Mouse (Mus musculus): ENCODE measurements at regions not wholly inside any gene's neighbourhood (a gene's known extent, or its start where the extent isn't known, plus 50 kb on each side); places are given as distances from the start of the nearest gene placed in this dataset.
A peak's percentile ranks its signal among the peaks of the same experiment; 100 is the strongest.
"Not testable (repeated sequence)": the region's sequence is repeated elsewhere in the genome, so short reads cannot be mapped to it uniquely, and the experiment has no call there.

DNA sequence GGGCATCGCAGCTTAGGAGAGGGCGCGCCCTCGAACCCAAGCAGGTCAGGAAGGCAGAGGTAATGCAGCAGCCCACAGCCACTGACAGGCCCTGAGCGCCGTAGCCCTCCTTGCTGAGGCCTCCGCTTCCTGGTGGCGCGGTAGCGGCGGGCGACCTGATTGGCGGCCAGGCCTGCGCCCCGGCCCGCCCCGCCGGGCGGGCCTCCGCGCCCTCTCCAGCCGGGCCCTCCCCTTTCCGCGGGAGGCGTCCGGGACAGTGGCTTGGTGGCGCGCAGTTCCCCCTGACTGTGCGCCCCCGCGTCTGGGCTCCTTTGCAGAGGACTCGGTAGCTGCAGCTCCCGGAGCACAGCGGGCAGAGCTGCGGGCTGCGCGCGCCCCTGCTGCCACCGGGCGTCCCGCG lies 242.1 kb downstream of the Gm21863 start:
- ATAC-seq (ENCODE audit: low FRiP score); H3K4me1 ChIP-seq (replicated peaks; ENCODE audit: control insufficient read depth, insufficient read depth, low read length); H3K36me3 ChIP-seq (replicated peaks; ENCODE audit: control insufficient read depth, insufficient read depth); H3K27me3 ChIP-seq (ENCODE audit: control insufficient read depth, insufficient read depth, low read length); H3K9me3 ChIP-seq (ENCODE audit: control insufficient read depth, low read length); H3K27ac ChIP-seq: not testable (repeated sequence)
- Histone ChIP-seq H3K9ac (peak overlapping the region; percentile 45), H3K4me2 (replicated peaks) (peak overlapping the region; percentile 40), H3K4me3 (replicated peaks; ENCODE audit: low read length) (peak overlapping the region; percentile 34)
- WGBS, result 2% methylated on average over 16 of the region's 42 CpGs
- DNase-seq (ENCODE audit: low spot score), result peak; percentile 19

DNA sequence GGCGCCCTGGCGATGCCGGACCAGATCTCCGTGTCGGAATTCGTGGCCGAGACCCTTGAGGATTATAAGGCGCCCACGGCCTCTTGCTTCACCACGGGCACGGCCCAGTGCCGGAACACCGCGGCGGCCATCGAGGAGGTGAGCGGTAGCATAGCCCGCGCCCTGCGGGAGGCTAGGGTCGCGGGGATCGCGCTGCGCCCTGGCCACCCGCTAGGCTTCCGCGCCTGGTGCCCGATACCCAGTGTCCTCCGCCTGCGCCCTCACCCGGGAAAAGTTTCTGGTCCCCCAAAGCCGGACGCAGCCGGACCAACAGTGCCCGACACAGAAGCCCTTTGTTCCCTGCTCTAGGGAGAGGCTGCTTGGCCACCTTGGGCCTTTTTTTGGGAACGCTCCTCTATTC lies 242.6 kb downstream of the Gm21863 start:
- H3K9me3 ChIP-seq (ENCODE audit: control insufficient read depth, low read length); H3K27me3 ChIP-seq (ENCODE audit: control insufficient read depth, insufficient read depth, low read length); H3K4me1 ChIP-seq (replicated peaks; ENCODE audit: control insufficient read depth, insufficient read depth, low read length); DNase-seq (ENCODE audit: low spot score); H3K27ac ChIP-seq; H3K36me3 ChIP-seq (replicated peaks; ENCODE audit: control insufficient read depth, insufficient read depth); ATAC-seq (ENCODE audit: low FRiP score): not testable (repeated sequence)
- H3K4me2 ChIP-seq (replicated peaks), result peak overlapping the region; percentile 40
- H3K9ac ChIP-seq, result peak overlapping the region; percentile 45
- WGBS, result under 1% methylated on average over 37 of the region's 37 CpGs
- peak overlapping the region; percentile 34 for H3K4me3 ChIP-seq (replicated peaks; ENCODE audit: low read length)

DNA sequence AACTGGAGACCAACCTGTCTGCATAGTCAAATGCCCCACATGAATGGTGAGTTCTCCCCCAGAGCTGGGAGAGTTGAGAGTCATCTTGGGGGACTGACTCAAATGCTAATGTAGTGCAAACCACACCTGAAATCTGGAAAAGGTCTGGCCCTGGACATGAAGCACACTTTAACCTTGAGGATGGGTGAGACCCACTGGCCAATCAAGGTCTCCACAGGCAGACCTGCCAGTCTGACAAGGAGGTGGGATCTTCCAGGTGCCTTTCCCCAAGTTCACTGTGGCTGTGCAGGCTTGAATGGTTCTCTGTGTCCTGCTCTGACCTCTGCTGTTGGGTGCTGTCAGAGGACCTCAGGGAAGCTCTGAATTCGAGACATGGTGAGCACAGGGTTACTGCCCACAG lies 269.6 kb downstream of the Gm21863 start:
- not testable (repeated sequence) for H3K27ac ChIP-seq; DNase-seq (ENCODE audit: low spot score); H3K4me2 ChIP-seq (replicated peaks); ATAC-seq (ENCODE audit: low FRiP score); H3K9ac ChIP-seq; H3K27me3 ChIP-seq (ENCODE audit: control insufficient read depth, insufficient read depth, low read length); H3K36me3 ChIP-seq (replicated peaks; ENCODE audit: control insufficient read depth, insufficient read depth); H3K4me1 ChIP-seq (replicated peaks; ENCODE audit: control insufficient read depth, insufficient read depth, low read length); H3K4me3 ChIP-seq (replicated peaks; ENCODE audit: low read length)
- 80% methylated on average over 1 of the region's 1 CpGs for WGBS
- H3K9me3 ChIP-seq (ENCODE audit: control insufficient read depth, low read length), result peaks cover 25% of the 10 kb centered on the region

DNA sequence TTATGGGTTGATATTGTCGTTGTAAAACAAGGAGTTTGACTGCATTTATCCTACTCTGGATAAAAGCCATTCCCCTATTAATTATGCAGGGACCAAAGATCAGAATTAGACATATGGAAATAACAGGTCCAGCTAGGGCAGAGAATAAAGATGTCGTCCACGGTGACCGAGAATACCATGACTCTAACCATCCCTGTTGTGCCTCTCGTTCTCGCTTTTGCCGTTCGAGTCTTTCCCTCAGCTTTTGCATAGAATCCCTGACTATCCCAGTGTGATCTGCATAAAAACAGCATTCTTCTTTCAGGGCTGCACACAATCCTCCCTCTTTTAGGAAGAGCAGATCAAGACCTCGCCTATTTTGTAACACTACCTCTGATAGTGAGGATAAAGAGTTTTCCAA lies 272.5 kb downstream of the Gm21863 start:
- H3K4me2 ChIP-seq (replicated peaks); H3K4me3 ChIP-seq (replicated peaks; ENCODE audit: low read length); H3K27ac ChIP-seq; ATAC-seq (ENCODE audit: low FRiP score); H3K27me3 ChIP-seq (ENCODE audit: control insufficient read depth, insufficient read depth, low read length); H3K36me3 ChIP-seq (replicated peaks; ENCODE audit: control insufficient read depth, insufficient read depth); H3K4me1 ChIP-seq (replicated peaks; ENCODE audit: control insufficient read depth, insufficient read depth, low read length); H3K9ac ChIP-seq: not testable (repeated sequence)
- H3K9me3 ChIP-seq (ENCODE audit: control insufficient read depth, low read length), result peaks cover 54% of the 10 kb centered on the region
- WGBS, result 80% methylated on average over 9 of the region's 9 CpGs
- DNase-seq (ENCODE audit: low spot score), result peak; percentile 22

DNA sequence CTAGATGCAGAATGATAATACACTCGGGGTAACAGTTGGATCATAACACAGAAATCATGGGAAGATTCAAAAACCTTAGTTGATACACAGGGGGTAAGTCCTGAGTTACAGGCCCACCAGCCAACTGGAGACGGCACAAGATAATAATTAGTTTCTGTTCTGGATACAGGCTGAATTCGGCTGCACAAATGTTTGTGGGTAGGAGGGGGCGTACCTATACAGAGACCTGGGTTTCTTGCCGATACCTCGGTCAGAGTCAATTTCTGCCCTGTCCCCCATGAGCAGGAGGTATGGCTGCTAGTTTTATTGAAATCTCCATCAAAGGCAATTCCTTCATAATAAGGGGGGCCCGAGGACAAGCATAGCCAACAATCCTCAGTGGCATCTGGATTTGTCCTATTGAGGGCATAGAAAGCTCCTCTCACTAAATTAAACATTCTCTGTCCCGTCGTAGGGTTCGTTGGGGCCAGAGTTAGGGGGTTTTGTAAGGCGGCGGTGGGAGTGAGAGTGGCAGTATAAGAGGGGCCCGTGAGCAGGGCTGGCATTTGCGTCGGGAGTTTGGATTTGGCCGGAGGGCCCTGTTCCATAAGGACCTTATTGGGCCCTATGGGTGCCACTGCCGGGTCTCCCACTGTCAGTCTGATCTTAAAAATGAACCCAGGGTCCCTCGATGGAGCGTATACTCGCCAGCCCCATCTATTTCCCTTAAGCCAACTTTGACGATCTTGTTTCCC lies 273.3 kb downstream of the Gm21863 start:
- H3K4me1 ChIP-seq (replicated peaks; ENCODE audit: control insufficient read depth, insufficient read depth, low read length); H3K9ac ChIP-seq; ATAC-seq (ENCODE audit: low FRiP score); H3K36me3 ChIP-seq (replicated peaks; ENCODE audit: control insufficient read depth, insufficient read depth); H3K27me3 ChIP-seq (ENCODE audit: control insufficient read depth, insufficient read depth, low read length); H3K27ac ChIP-seq; H3K4me2 ChIP-seq (replicated peaks); H3K4me3 ChIP-seq (replicated peaks; ENCODE audit: low read length): not testable (repeated sequence)
- peaks cover 62% of the 10 kb centered on the region for H3K9me3 ChIP-seq (ENCODE audit: control insufficient read depth, low read length)
- DNase-seq (ENCODE audit: low spot score), result peak; percentile 23
- WGBS, result 75% methylated on average over 21 of the region's 21 CpGs

DNA sequence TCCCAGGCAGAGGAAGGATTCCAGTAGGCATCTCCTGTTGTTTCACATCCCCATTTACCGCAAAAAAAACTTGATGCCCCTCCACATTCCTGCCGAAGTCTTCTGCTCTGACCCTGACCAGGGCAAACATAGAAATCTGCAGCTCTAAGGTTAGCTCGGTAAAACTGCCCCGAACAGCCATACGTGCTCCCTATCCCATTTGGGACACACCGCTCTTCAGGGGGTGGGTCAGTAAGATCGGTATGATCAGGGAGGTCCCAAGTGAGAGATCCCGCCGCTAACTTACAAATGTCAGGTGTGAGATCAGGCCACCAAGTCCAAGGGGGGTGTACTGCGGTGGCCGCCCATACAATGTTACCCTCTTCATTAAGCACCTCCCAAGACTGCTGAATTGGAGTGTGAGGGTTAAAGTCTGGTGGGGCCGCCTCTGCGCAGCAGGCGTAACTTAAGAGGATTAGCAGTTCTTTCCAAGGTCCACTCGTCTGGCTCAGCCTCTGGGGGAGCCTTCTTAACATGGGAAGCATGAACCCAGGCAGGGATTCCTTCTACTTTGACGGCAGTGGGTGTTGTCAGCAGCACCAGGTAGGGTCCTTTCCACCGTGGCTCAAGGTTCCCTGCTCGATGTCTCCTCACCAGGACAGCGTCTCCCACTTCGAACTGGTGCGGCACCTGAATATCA lies 274.2 kb downstream of the Gm21863 start:
- DNase-seq (ENCODE audit: low spot score); H3K27me3 ChIP-seq (ENCODE audit: control insufficient read depth, insufficient read depth, low read length); H3K4me3 ChIP-seq (replicated peaks; ENCODE audit: low read length); H3K27ac ChIP-seq; H3K4me2 ChIP-seq (replicated peaks); H3K9ac ChIP-seq; H3K4me1 ChIP-seq (replicated peaks; ENCODE audit: control insufficient read depth, insufficient read depth, low read length); H3K36me3 ChIP-seq (replicated peaks; ENCODE audit: control insufficient read depth, insufficient read depth): not testable (repeated sequence)
- WGBS, result 71% methylated on average over 21 of the region's 21 CpGs
- peaks cover 70% of the 10 kb centered on the region for H3K9me3 ChIP-seq (ENCODE audit: control insufficient read depth, low read length)
- 0 out of 2 replicates have a peak, but pooled peaks have one; percentile 7 for ATAC-seq (ENCODE audit: low FRiP score)

DNA sequence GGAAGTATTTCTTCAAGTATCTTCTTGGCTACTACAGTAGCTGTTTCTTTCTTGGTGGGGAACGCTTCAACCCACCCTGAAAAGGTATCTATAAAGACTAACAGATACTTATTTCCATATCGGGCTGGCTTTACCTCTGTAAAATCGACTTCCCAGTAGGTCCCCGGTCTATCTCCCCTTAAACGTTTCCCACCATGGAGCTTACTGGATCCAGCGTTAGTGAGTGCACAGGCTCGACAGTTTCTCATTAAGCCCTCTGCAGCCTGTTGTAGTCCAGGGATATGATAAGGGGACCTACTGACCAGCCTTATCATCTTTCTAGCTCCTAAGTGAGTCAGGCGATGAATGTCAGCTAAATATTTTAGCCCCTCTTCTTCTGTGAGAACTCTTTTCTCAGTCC lies 275.1 kb downstream of the Gm21863 start:
- WGBS, result 74% methylated on average over 8 of the region's 8 CpGs
- H3K4me3 ChIP-seq (replicated peaks; ENCODE audit: low read length); DNase-seq (ENCODE audit: low spot score); H3K27me3 ChIP-seq (ENCODE audit: control insufficient read depth, insufficient read depth, low read length); H3K4me2 ChIP-seq (replicated peaks); H3K27ac ChIP-seq; ATAC-seq (ENCODE audit: low FRiP score); H3K36me3 ChIP-seq (replicated peaks; ENCODE audit: control insufficient read depth, insufficient read depth); H3K9ac ChIP-seq; H3K4me1 ChIP-seq (replicated peaks; ENCODE audit: control insufficient read depth, insufficient read depth, low read length): not testable (repeated sequence)
- H3K9me3 ChIP-seq (ENCODE audit: control insufficient read depth, low read length), result peaks cover 79% of the 10 kb centered on the region

DNA sequence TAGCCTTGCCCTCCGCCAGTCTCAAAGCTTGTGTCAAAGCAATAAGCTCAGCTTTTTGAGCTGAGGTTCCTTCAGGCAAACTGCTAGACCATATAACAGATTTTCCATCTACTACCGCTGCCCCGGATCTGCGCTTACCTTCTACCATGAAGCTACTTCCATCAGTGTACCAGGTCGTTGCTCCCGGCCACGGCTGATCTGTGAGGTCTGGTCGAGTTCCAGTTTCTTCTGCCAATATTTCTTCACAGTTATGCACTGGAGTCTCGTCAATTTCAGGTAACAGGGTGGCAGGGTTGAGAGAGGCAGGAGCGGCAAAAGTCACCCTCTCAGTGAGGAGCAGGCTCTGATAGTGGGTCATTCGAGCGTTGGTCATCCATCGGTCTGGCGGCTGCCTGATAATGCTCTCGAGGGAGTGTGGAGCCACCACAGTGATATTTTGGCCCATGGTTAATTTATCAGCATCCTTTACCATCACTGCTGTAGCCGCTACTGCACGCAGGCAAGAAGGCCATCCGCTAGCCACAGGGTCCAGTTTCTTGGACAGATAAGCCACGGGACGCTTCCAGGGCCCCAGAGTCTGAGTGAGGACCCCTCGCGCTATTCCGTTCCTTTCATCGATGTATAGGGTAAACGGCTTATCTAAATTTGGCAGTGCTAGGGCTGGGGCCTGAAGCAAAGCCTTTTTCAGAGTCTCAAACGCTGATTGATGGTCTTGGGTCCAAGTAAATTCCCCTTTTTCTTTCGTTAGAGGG lies 276.0 kb downstream of the Gm21863 start:
- no peak overlapping the region for H3K4me3 ChIP-seq (replicated peaks; ENCODE audit: low read length)
- no peak overlapping the region for H3K9ac ChIP-seq
- no peaks in the 10 kb centered on the region for H3K27me3 ChIP-seq (ENCODE audit: control insufficient read depth, insufficient read depth, low read length)
- no peak overlapping the region for H3K4me2 ChIP-seq (replicated peaks)
- ATAC-seq (ENCODE audit: low FRiP score), result no peak
- no peak overlapping the region for H3K27ac ChIP-seq
- DNase-seq (ENCODE audit: low spot score), result no peak
- 65% methylated on average over 27 of the region's 27 CpGs for WGBS
- H3K9me3 ChIP-seq (ENCODE audit: control insufficient read depth, low read length), result peaks cover 79% of the 10 kb centered on the region
- no peaks in the 10 kb centered on the region for H3K4me1 ChIP-seq (replicated peaks; ENCODE audit: control insufficient read depth, insufficient read depth, low read length)
- H3K36me3 ChIP-seq (replicated peaks; ENCODE audit: control insufficient read depth, insufficient read depth), result no peaks in the 10 kb centered on the region

DNA sequence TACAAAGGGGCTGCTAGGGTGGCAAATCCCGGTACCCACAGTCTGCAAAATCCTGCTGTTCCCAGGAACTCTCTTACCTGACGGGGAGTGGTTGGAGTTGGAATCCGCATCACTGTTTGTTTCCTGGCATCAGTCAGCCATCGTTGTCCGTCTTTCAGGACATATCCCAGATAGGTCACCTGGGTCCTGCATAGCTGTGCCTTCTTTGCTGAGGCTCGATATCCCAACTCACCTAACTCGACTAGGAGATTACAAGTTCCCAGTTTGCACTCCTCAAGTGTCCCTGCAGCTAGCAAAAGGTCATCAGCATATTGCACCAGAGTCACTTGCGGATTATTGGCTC lies 276.6 kb downstream of the Gm21863 start:
- DNase-seq (ENCODE audit: low spot score) (peak; percentile 23), ATAC-seq (ENCODE audit: low FRiP score) (no peak)
- peaks cover 79% of the 10 kb centered on the region for H3K9me3 ChIP-seq (ENCODE audit: control insufficient read depth, low read length)
- no peak overlapping the region for H3K4me2 ChIP-seq (replicated peaks)
- 67% methylated on average over 8 of the region's 8 CpGs for WGBS
- no peak overlapping the region for H3K27ac ChIP-seq
- no peaks in the 10 kb centered on the region for H3K36me3 ChIP-seq (replicated peaks; ENCODE audit: control insufficient read depth, insufficient read depth)
- H3K9ac ChIP-seq, result no peak overlapping the region
- no peaks in the 10 kb centered on the region for H3K4me1 ChIP-seq (replicated peaks; ENCODE audit: control insufficient read depth, insufficient read depth, low read length)
- no peaks in the 10 kb centered on the region for H3K27me3 ChIP-seq (ENCODE audit: control insufficient read depth, insufficient read depth, low read length)
- no peak overlapping the region for H3K4me3 ChIP-seq (replicated peaks; ENCODE audit: low read length)

All from hindbrain, embryonic 14.5 days (tissue).